Mouse (Mus musculus): Measurements from ENCODE around the gene Zkscan6.

- TF ChIP-seq CTCF (IDR thresholded peaks at IDR 0.05; ENCODE audit: extremely low read depth, insufficient read depth, low read length) (no peak), POLR2A (IDR thresholded peaks at IDR 0.05; ENCODE audit: extremely low read depth, insufficient read depth, low read length) (no peak)
Measured at GRCm38 (mm10) chr11:65769990-65770389, 37.0 kb upstream of the Zkscan6 start.
